28 mouse cellular contexts compared by ENCODE assay signal in the genomic region with DNA sequence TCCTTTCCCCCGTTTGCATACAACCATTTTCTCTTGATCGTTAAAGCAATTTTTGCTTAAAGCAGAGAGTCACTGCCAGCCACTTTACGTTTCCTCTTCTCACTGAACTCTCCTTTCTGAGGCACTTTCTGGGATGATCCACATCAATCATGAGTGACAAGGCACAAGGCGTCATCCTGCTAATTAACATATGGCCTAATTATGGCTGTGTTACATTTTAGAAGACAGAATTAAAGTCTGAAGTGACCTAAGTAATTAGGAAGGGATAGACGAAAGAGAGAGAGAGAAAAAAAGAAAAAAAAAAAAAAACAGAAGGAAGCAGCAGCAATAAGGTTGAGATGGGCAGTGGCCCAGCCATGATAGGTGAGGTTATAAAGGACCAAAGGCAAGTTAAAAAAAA. TPM values are rescaled to one million over a fixed set of nuclear protein-coding genes. Genes with fewer than 3 reads are reported as not detected.
DNase-seq lines count a peak whose midpoint lies in the region; TF ChIP-seq lines count a peak whose summit lies in the region.
"Had no signal": no experiment of that assay in that cellular context is flagged by ENCODE, and none has a peak within 500 bp of the region (broad histone marks: within the 10 kb centered on the region; RNA-seq: fewer than 3 reads in every experiment).

TSS of gene Frmpd4 (minus strand) at position 101 of the 400 bp plus-strand sequence.

- no peak within 1 kb of the TSS for H3K27ac ChIP-seq in layer of hippocampus, adult 2 months
- no peak within 1 kb of the TSS for H3K27ac ChIP-seq in gastrocnemius, adult 2 months
- H3K27ac ChIP-seq: forebrain, embryonic 12.5 days; hindbrain, embryonic 12.5 days; hindbrain, postnatal 0 days; intestine, embryonic 15.5 days; kidney, postnatal 0 days; limb, embryonic 13.5 days; lung, embryonic 15.5 days; neural tube, embryonic 13.5 days had no signal

- intact Hi-C loops in left cerebral cortex, postnatal 36 days (cut with DNase I): no loop called here
- intact Hi-C loops in gastrocnemius, adult 2 months (cut with DNase I): no loop called here

- no peak for TF ChIP-seq CTCF in layer of hippocampus, adult 2 months (conservative IDR thresholded peaks at IDR 0.05)
- TF ChIP-seq CTCF in gastrocnemius, adult 2 months (IDR thresholded peaks at IDR 0.05): no peak

- no peak within 1 kb of the TSS for H3K4me3 ChIP-seq in layer of hippocampus, adult 2 months
- no peak within 1 kb of the TSS for H3K4me3 ChIP-seq in gastrocnemius, adult 2 months
- H3K4me3 ChIP-seq: forebrain, embryonic 12.5 days; hindbrain, embryonic 12.5 days; intestine, embryonic 15.5 days; limb, embryonic 13.5 days; lung, embryonic 15.5 days; myocyte; neural tube, embryonic 13.5 days had no signal

- no peak for DNase-seq in layer of hippocampus, adult 2 months (ENCODE audit: low spot score in 2 of 2)
- no peak for DNase-seq in layer of hippocampus, adult 11-12 months (ENCODE audit: low spot score)
- DNase-seq in layer of hippocampus, postnatal 10 days (ENCODE audit: low spot score in 2 of 2): no peak
- DNase-seq in layer of hippocampus, postnatal 36 days: no peak
- no peak for DNase-seq in left cerebral cortex, postnatal 36 days (ENCODE audit: low spot score in 2 of 2)
- no peak for DNase-seq in natural killer cell, adult 2 months (ENCODE audit: low spot score in 2 of 2)
- no peak for DNase-seq in gastrocnemius, adult 2 months
- DNase-seq: adrenal gland, postnatal 14 days; cerebellum, adult 11 months; cerebellum, adult 9-11 months; gastrocnemius, postnatal 36 days; heart, adult 18-20 months; heart, postnatal 36 days; kidney, adult 8-10 months; kidney, postnatal 4 days; right cerebral cortex, postnatal 4 days; thymus, adult 2 months had no signal

RNA-seq across cellular contexts. Expression of gene Frmpd4, which starts in this region (rescaled TPM):
- 10 to 100 TPM; 52.6 to 53.1 TPM for total RNA-seq in layer of hippocampus, adult 2 months (2021)
- total RNA-seq in layer of hippocampus, postnatal 10 days (2021): 10 to 100 TPM; 28.3 to 29.7 TPM
- 10 to 100 TPM; 49.2 to 54.4 TPM for total RNA-seq in layer of hippocampus, postnatal 36 days (2021)
- 10 to 100 TPM; 41.6 to 50.6 TPM for total RNA-seq in left cerebral cortex, postnatal 36 days (2021)
- under 1 TPM; 0.08 to 0.14 TPM for total RNA-seq in gastrocnemius, adult 2 months (2021)
- total RNA-seq: common myeloid progenitor, adult 5-6 weeks; heart, adult 18-20 months; heart, postnatal 36 days; megakaryocyte progenitor cell, adult 5-6 weeks had no signal

Comparison
In these comparisons a context has a peak if more than half of its experiments do, and no peak if none do; other contexts are left out.
1. RNA of gene Frmpd4 (total RNA-seq): 49.2 to 54.4 TPM in layer of hippocampus, postnatal 36 days, 52.6 to 53.1 TPM in layer of hippocampus, adult 2 months, 41.6 to 50.6 TPM in left cerebral cortex, postnatal 36 days and 28.3 to 29.7 TPM in layer of hippocampus, postnatal 10 days; 0.08 to 0.14 TPM in gastrocnemius, adult 2 months; every median in the first group is over 10 times any median in the second.